Mouse (Mus musculus) T-helper 1 cell (primary cell): ENCODE measurements around the gene Creld2.

Source experiments
- in situ Hi-C: fragments of 300-600 bp; cut with MboI, MseI; formaldehyde crosslinking; loops from one replicate; pipeline ENCODE4 v1.15.1; 2025; ENCODE audit warnings: high pct_unique_total_duplicates

Creld2 gene

GRCm38 (mm10) chr15:88851507-88852149, 32.2 kb downstream of the Creld2 start:
- in situ Hi-C loops: no loop called here

DNA sequence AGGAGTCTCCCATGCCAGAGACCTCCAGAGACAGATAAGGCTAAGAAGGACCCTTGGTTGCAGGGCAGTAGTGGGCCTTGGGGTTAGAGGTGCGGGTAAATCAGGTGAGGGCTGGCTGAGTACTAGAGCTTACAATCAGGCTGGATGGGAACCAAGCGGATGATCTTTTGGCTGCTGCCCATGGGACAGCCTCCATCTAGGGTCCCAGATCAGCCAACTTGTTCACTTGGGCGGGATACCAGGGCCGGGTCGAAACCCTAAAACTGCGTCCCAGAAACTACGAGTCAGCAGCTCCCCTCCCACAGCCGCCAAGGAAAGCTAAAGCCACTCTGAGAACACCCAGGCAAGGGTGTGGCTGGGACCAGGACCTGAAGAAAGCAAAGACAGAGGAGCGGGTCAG, 33.7 kb downstream of the Creld2 start:
- in situ Hi-C loops: no loop called here

DNA sequence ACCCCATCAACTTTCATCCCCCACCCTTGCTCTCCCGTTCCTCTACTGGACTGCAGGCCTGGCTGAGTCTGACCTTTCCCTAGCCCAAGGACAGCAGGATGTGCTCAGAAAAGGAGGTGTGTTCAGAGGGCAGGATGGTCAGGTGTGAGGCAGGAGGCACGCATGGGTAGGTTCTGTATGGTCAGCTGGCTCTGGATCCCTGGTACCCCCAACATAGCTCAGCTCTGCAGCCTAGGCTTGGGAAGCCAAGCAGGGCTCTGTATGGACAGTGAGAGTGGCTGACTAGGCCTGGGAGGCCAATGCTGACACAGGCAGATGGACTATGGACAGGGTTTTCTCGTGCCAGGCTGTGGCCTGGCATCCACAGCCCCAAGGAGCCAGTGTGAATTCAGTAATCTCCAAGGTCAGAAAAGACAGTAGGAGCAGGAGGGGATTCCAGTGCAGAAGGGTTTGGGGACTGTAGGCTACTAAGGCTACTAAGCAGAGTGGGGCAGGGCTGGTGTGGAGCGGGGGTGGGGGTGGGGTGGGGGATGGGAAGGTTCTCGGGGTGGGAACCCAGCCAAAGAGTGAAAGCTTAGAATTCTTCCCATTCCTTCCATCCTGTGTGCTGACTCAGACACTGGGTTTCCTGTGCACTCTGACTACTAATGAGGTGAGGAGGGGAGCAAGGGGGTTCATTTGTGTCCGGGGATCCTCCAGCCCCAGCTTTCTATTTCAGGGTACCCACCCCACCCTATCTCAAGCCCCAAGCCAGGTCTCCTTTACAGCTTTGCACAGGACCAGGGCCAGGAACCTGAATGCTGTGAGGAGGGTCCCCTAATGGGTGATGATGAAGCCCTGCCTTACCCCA, 34.9 kb downstream of the Creld2 start:
- in situ Hi-C loops: no loop called here

DNA sequence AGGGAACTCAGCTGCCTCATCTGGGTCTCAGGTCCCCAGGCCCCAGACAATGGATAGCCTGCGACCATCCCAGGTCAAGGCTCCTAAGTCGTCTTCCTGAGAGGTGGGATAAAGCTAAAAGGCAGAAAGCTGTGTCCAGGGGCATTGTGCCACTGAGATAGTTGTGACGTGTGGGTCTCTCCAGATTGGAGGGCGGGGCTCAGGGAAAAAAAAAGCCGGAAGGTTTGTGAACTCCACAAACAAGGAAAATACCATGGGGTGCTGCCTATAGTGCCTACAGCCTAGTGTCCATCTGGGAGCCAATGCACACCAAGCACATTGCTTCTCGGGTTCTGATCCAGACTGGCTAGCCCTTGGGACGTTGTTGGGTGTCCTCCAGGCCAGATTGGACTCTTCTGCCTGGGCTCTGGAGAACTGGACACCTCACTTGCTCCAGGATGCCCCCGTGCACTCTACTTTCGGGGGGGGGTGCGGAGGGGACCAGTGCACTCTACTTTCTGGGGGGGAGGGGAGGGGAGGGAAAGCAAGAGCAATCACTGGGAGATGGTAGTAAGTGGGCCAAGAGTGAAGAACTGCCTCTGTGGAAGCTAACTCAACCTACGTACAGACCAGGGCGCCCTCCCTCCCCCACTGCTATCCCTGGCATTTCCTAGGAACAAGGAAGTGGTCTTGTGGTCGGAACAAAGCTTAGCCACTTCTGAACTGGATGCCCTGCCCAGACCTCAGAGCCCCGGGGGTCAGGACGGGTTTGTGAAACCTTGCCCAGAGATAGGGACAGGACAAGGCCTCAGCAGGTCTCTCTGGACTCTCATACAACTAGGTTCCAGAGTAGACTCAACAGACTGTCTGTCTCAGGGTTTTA, 35.8 kb downstream of the Creld2 start:
- in situ Hi-C loops: no loop called here

GRCm38 (mm10) chr15:88855896-88856417, 36.5 kb downstream of the Creld2 start:
- in situ Hi-C loops: no loop called here

- in situ Hi-C loops: no loop called here
Observed at GRCm38 (mm10) chr15:88856613-88857012, 37.2 kb downstream of the Creld2 start.

- in situ Hi-C loops: no loop called here
Observed at GRCm38 (mm10) chr15:88857361-88857760, 37.9 kb downstream of the Creld2 start.

DNA sequence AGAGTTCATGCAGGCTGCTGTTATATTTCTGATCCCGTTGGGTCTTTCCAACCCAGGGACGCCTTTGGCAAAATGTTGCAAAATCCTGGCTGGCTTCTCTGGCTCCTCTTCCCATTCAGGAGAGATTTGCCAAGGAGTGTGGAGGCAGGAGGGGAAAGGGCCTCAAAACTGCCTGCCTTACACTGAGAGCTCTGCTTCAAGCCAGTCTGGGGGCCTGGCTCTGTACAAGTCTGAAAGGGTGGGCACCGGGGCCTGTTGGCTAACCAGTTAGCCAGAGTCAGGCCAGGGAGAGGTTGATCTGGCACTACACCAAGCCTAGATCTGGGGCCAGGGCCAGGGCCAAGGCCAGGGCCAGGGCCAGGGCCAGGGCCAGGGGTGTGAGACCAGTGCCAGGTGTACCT, 38.7 kb downstream of the Creld2 start:
- in situ Hi-C loops: no loop called here

- in situ Hi-C loops: no loop called here
Observed at GRCm38 (mm10) chr15:88858707-88859106, 39.3 kb downstream of the Creld2 start.

- in situ Hi-C loops: no loop called here
Observed at GRCm38 (mm10) chr15:88859206-88859970, 39.9 kb downstream of the Creld2 start.

GRCm38 (mm10) chr15:88860781-88861180, 41.3 kb downstream of the Creld2 start:
- in situ Hi-C loops: no loop called here

- in situ Hi-C loops: no loop called here
Observed at GRCm38 (mm10) chr15:88861772-88862622, 42.6 kb downstream of the Creld2 start, which contains the start of gene Pim3. Gene Pim3 (plus strand): TSS chr15:88862186.

DNA sequence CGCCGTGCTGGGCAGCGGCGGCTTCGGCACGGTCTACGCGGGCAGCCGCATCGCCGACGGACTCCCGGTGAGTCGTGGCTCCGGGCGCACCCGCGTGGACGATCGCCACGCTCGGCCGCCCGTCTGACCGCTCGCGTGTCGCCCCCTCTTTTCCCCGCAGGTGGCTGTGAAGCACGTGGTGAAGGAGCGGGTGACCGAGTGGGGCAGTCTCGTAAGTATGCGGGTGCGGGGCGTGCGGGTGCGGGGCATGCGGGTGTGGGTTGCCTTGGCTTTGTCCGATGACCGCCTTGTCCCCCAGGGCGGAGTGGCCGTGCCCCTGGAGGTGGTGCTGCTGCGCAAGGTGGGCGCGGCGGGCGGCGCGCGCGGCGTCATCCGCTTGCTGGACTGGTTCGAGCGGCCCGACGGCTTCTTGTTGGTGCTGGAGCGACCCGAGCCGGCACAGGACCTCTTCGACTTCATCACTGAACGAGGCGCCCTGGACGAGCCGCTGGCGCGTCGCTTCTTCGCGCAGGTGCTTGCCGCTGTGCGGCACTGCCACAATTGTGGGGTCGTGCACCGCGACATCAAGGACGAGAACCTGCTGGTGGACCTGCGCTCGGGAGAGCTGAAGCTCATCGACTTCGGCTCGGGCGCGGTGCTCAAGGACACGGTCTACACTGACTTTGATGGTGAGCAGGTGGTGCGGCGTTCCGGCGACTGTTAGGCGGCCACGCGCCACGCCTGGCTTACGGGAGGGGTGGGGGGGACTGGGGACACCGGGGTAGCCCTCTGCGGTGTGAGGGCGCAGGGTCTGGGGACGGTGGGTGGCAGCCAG, 43.6 kb downstream of the Creld2 start:
- in situ Hi-C loops: no loop called here

GRCm38 (mm10) chr15:88863695-88864231, 44.3 kb downstream of the Creld2 start:
- in situ Hi-C loops: no loop called here

DNA sequence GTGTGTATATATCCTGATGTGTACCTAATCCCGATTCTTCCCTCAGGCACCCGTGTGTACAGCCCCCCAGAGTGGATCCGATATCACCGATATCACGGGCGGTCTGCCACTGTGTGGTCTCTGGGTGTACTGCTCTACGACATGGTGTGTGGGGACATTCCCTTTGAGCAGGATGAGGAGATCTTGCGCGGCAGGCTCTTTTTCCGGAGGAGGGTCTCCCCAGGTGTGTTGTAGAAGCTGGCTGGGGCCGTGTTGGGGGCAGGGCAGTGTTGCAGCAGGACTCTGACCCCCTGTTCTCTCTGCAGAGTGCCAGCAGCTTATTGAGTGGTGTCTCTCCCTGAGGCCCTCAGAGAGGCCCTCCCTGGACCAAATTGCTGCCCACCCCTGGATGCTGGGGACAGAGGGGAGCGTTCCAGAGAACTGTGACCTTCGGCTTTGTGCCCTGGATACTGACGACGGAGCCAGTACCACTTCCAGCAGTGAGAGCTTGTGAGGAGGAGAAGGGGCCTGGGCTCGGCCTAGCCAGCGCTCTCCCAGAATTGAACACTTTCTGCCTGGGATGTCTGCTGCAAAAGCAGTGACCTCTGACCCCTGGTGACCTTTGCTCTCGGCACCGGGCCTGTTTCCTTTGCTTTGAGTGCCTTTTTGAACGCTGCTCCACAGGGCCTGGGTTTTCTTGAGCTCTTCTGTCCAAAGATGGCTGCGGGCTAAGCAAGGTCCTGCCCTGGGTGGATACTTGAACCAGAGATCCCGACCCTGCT, 45.0 kb downstream of the Creld2 start:
- in situ Hi-C loops: loop anchor here (5.0 kb wide), 1 partner anchor 37 kb away; no protein-coding TSS in a partner anchor

GRCm38 (mm10) chr15:88865061-88865460, 45.6 kb downstream of the Creld2 start:
- in situ Hi-C loops: loop anchor here (5.0 kb wide), 1 partner anchor 38 kb away; no protein-coding TSS in a partner anchor

GRCm38 (mm10) chr15:88865888-88866695, 46.6 kb downstream of the Creld2 start:
- in situ Hi-C loops: loop anchor here (5.0 kb wide), 1 partner anchor 39 kb away; no protein-coding TSS in a partner anchor
